8 mouse cellular contexts compared by ENCODE assay signal in genomic region chr10:5161394-5161872, GRCm38 (mm10).
DNase-seq lines count a peak whose midpoint lies in the region; ATAC-seq and TF ChIP-seq lines count a peak whose summit lies in the region.

No protein-coding gene starts in this region.

- H3K4me1 ChIP-seq in heart, embryonic 11.5 days (ENCODE audit: control insufficient read depth, insufficient read depth, low read length): 0 out of 2 replicates have a peak, but pooled peaks cover 7% of the 10 kb centered on the region
- 0 out of 4 replicates have a peak, but pooled peaks cover 0 to 1% of the 10 kb centered on the region in 2 experiments for H3K4me1 ChIP-seq in ES-E14 (ENCODE audit: control insufficient read depth in 2 of 2, insufficient read depth in 2 of 2, low read length in 2 of 2, poor library complexity in 1 of 2)
- no peaks in the 10 kb centered on the region for H3K4me1 ChIP-seq in midbrain, postnatal 0 days (ENCODE audit: insufficient read depth, low read length)

- 0 out of 2 replicates have a peak, but pooled peaks cover 5% of the 10 kb centered on the region for H3K36me3 ChIP-seq in heart, embryonic 11.5 days (ENCODE audit: control insufficient read depth, insufficient read depth, low read length)
- H3K36me3 ChIP-seq in ES-E14 (ENCODE audit: control insufficient read depth, insufficient read depth, low read length, poor library complexity, severe bottlenecking): no peaks in the 10 kb centered on the region
- peaks cover 7% of the 10 kb centered on the region; the same call in 1 of the 2 replicates for H3K36me3 ChIP-seq in midbrain, postnatal 0 days (ENCODE audit: insufficient read depth, low read length)

- H3K27me3 ChIP-seq in heart, embryonic 11.5 days (ENCODE audit: control insufficient read depth, insufficient read depth, low read length): no peaks in the 10 kb centered on the region
- H3K27me3 ChIP-seq in midbrain, postnatal 0 days (ENCODE audit: insufficient read depth, low read length): no peaks in the 10 kb centered on the region

- in situ Hi-C loops in ES-E14 (cut with MboI; ENCODE audit: low sequenced_read_pairs in 2 of 2, unreplicated experiment in 2 of 2): loop anchor here in 1 of 2 experiments (25.0 kb wide), 1 partner anchor 749 kb away; no protein-coding TSS in a partner anchor

- H3K4me2 ChIP-seq in heart, embryonic 11.5 days: no peak overlapping the region
- no peak overlapping the region for H3K4me2 ChIP-seq in midbrain, postnatal 0 days (ENCODE audit: low read depth, low read length, poor library complexity, severe bottlenecking)

- H3K9me3 ChIP-seq in heart, embryonic 11.5 days (replicated peaks; ENCODE audit: control insufficient read depth, low read length): no peaks in the 10 kb centered on the region
- H3K9me3 ChIP-seq in ES-E14 (ENCODE audit: control insufficient read depth, insufficient read depth, low read depth, low read length): no peaks in the 10 kb centered on the region
- no peaks in the 10 kb centered on the region for H3K9me3 ChIP-seq in midbrain, postnatal 0 days (ENCODE audit: low read length)

- peak; percentile 82 for TF ChIP-seq CTCF in midbrain, postnatal 0 days (IDR thresholded peaks at IDR 0.05)

- H3K27ac ChIP-seq in heart, embryonic 11.5 days (ENCODE audit: low read depth, low read length): no peak overlapping the region
- H3K27ac ChIP-seq in ES-E14 (ENCODE audit: insufficient read depth, low read depth, low read length, poor library complexity, severe bottlenecking): no peak overlapping the region
- no peak overlapping the region for H3K27ac ChIP-seq in midbrain, postnatal 0 days (ENCODE audit: low read depth, low read length)

- no peak overlapping the region for H3K4me3 ChIP-seq in heart, embryonic 11.5 days (ENCODE audit: low read depth, low read length)
- no peak overlapping the region for H3K4me3 ChIP-seq in ES-E14 (ENCODE audit: insufficient read depth in 1 of 2, low read depth in 1 of 2, low read length in 2 of 2, poor library complexity in 1 of 2, severe bottlenecking in 1 of 2)
- no peak overlapping the region for H3K4me3 ChIP-seq in midbrain, postnatal 0 days (ENCODE audit: low read depth, low read length)

- no peak overlapping the region for H3K9ac ChIP-seq in heart, embryonic 11.5 days (ENCODE audit: low read depth, low read length)
- no peak overlapping the region for H3K9ac ChIP-seq in ES-E14 (ENCODE audit: insufficient read depth, low read depth, low read length, poor library complexity, severe bottlenecking)
- no peak overlapping the region for H3K9ac ChIP-seq in midbrain, postnatal 0 days (replicated peaks; ENCODE audit: low read length, poor library complexity, severe bottlenecking)

- DNase-seq in heart, adult 8-10 months (ENCODE audit: low spot score): peak; percentile 63
- peak; percentile 57 for DNase-seq in ES-E14 (ENCODE audit: low read depth, low spot score)
- DNase-seq in cerebellum, postnatal 10 days: peak; percentile 71 to 81
- DNase-seq in heart, postnatal 4 days: peak; percentile 62
- DNase-seq in layer of hippocampus, postnatal 14 days (ENCODE audit: low spot score in 2 of 2): peak; percentile 39 to 68
- peak; percentile 79 for DNase-seq in midbrain, postnatal 0 days (ENCODE audit: low spot score)
- peak; percentile 59 for DNase-seq in thymus, postnatal 14 days

- no peak for ATAC-seq in heart, embryonic 11.5 days (replicated peaks; ENCODE audit: insufficient number of reproducible peaks, low FRiP score, low TSS enrichment)
- no peak for ATAC-seq in midbrain, postnatal 0 days (ENCODE audit: low FRiP score)

- 58% methylated on average over 12 of the region's 12 CpGs for WGBS in heart, embryonic 11.5 days (ENCODE audit: insufficient replicate concordance)
- WGBS in midbrain, postnatal 0 days: 54% methylated on average over 12 of the region's 12 CpGs

TF ChIP-seq in ES-E14, 5 proteins besides CTCF, POLR2A, EP300 and RAD21:
- no peak for TF ChIP-seq MAFK (IDR thresholded peaks at IDR 0.05; ENCODE audit: insufficient read depth, low read depth, low read length)
- peak; percentile 57 for TF ChIP-seq ZC3H11A (IDR thresholded peaks at IDR 0.05; ENCODE audit: borderline replicate concordance, low read depth, low read length)
